Mouse (Mus musculus) MEL (cell line): ENCODE measurements around the gene Artn. TPM values are rescaled to one million over a fixed set of nuclear protein-coding genes. Genes with fewer than 3 reads are reported as not detected.

Experiments
- DNase-seq: peaks from one replicate; pipeline ENCODE4 v3.0.0; 2011; ENCODE audit warnings: low read depth, low spot score
- H3K27ac ChIP-seq: 2 replicates; pipeline ENCODE4 v1.5.1; 2012; ENCODE audit warnings: low read depth, mild to moderate bottlenecking, control low read depth, low read length, moderate library complexity; ENCODE audit not compliant: control insufficient read depth
- H3K27me3 ChIP-seq, 2 experiments: fragments of 150-350 bp in 1 of 2; sonication (generic) in 1 of 2; 2 replicates each; pipeline ENCODE4 v1.6.1; 2012; ENCODE audit warnings: low read length in 2 of 2, mild to moderate bottlenecking in 2 of 2, improper control_type of control experiment in 1 of 2, moderate library complexity in 1 of 2; ENCODE audit not compliant: insufficient read depth in 2 of 2, control insufficient read depth in 1 of 2
- H3K36me3 ChIP-seq, 2 experiments: 2 replicates each; pipeline ENCODE4 v1.6.1; 2012 to 2014; ENCODE audit warnings: low read length in 2 of 2, improper control_type of control experiment in 1 of 2, inconsistent platforms in 1 of 2, mild to moderate bottlenecking in 1 of 2; ENCODE audit not compliant: insufficient read depth in 2 of 2, control insufficient read depth in 1 of 2
- H3K4me1 ChIP-seq, 2 experiments: fragments of 150-350 bp in 1 of 2; sonication (generic) in 1 of 2; 2 replicates each; pipeline ENCODE4 v1.6.1; 2012; ENCODE audit warnings: low read length in 2 of 2, improper control_type of control experiment in 1 of 2, mild to moderate bottlenecking in 1 of 2; ENCODE audit not compliant: insufficient read depth in 2 of 2, control insufficient read depth in 1 of 2
- H3K4me3 ChIP-seq, 2 experiments: fragments of 150-350 bp in 1 of 2; sonication (generic) in 1 of 2; 2 replicates each; pipeline ENCODE4 v1.5.1; 2012; ENCODE audit warnings: low read depth in 2 of 2, low read length in 2 of 2, mild to moderate bottlenecking in 2 of 2, moderate library complexity in 2 of 2, control low read depth in 1 of 2, improper control_type of control experiment in 1 of 2; ENCODE audit not compliant: control insufficient read depth in 1 of 2, insufficient read depth in 1 of 2
- H3K79me2 ChIP-seq: 2 replicates; pipeline ENCODE4 v1.6.1; 2012; ENCODE audit warnings: mild to moderate bottlenecking, low read length, moderate library complexity; ENCODE audit not compliant: control insufficient read depth, poor library complexity, insufficient read depth
- H3K9ac ChIP-seq: 2 replicates; pipeline ENCODE4 v1.6.1; 2012; ENCODE audit warnings: low read depth, mild to moderate bottlenecking, control low read depth, low read length, moderate library complexity; ENCODE audit not compliant: control insufficient read depth, poor library complexity, severe bottlenecking
- H3K9me3 ChIP-seq: fragments of 150-350 bp; sonication (generic); replicated peaks from 2 replicates; pipeline ENCODE4 v1.6.1; 2012; ENCODE audit warnings: mild to moderate bottlenecking, low read length, improper control_type of control experiment, moderate library complexity; ENCODE audit not compliant: insufficient read depth
- BHLHE40 ChIP-seq: IDR thresholded peaks from 2 replicates; pipeline ENCODE4 v1.6.1; 2012; ENCODE audit warnings: low read depth, mild to moderate bottlenecking, inconsistent platforms, low read length, improper control_type of control experiment, borderline replicate concordance
- CHD1 ChIP-seq: IDR thresholded peaks from 2 replicates; pipeline ENCODE4 v1.6.1; 2012; ENCODE audit warnings: low read depth, mild to moderate bottlenecking, inconsistent platforms, low read length, improper control_type of control experiment
- CHD2 ChIP-seq: IDR thresholded peaks from 2 replicates; pipeline ENCODE4 v1.6.1; 2011; ENCODE audit warnings: low read length, improper control_type of control experiment
- CTCF ChIP-seq, 3 experiments: IDR thresholded peaks in 2 of 3; conservative IDR thresholded peaks in 1 of 3; 2 replicates each; pipeline ENCODE4 v1.5.1; 2011 to 2012; ENCODE audit warnings: low read length in 3 of 3, low read depth in 2 of 3, mild to moderate bottlenecking in 2 of 3, improper control_type of control experiment in 1 of 3, inconsistent platforms in 1 of 3, mixed read lengths in 1 of 3, moderate library complexity in 1 of 3; ENCODE audit not compliant: control insufficient read depth in 1 of 3, insufficient read depth in 1 of 3, poor library complexity in 1 of 3, severe bottlenecking in 1 of 3
- ELF1 ChIP-seq: IDR thresholded peaks from 2 replicates; pipeline ENCODE4 v1.6.1; 2014; ENCODE audit warnings: low read depth, mild to moderate bottlenecking, inconsistent platforms, low read length, improper control_type of control experiment, moderate library complexity
- EP300 ChIP-seq, 2 experiments: IDR thresholded peaks; 2 replicates each; pipeline ENCODE4 v1.6.1; 2011; ENCODE audit warnings: improper control_type of control experiment in 2 of 2, low read length in 2 of 2, low read depth in 1 of 2, mild to moderate bottlenecking in 1 of 2
- ETS1 ChIP-seq: IDR thresholded peaks from 2 replicates; pipeline ENCODE4 v1.6.1; 2012; ENCODE audit warnings: low read depth, mild to moderate bottlenecking, inconsistent platforms, low read length, improper control_type of control experiment, moderate library complexity
- GABPA ChIP-seq: IDR thresholded peaks from 2 replicates; pipeline ENCODE4 v1.6.1; 2012; ENCODE audit warnings: low read depth, mild to moderate bottlenecking, inconsistent platforms, low read length, improper control_type of control experiment, moderate library complexity
- GATA1 ChIP-seq: IDR thresholded peaks from 2 replicates; pipeline ENCODE4 v1.6.1; 2011; ENCODE audit warnings: low read depth, low read length, improper control_type of control experiment
- HCFC1 ChIP-seq: IDR thresholded peaks from 2 replicates; pipeline ENCODE4 v1.6.1; 2012; ENCODE audit warnings: low read depth, mild to moderate bottlenecking, inconsistent platforms, low read length, improper control_type of control experiment, moderate library complexity
- JUND ChIP-seq: IDR thresholded peaks from 2 replicates; pipeline ENCODE4 v1.6.1; 2011; ENCODE audit warnings: low read depth, mild to moderate bottlenecking, improper control_type of control experiment, low read length
- KAT2A ChIP-seq: conservative IDR thresholded peaks from 2 replicates; pipeline ENCODE4 v1.6.1; 2012; ENCODE audit warnings: low read depth, low read length, improper control_type of control experiment, inconsistent platforms
- MAFK ChIP-seq: IDR thresholded peaks from 2 replicates; pipeline ENCODE4 v1.6.1; 2011; ENCODE audit warnings: low read depth, mild to moderate bottlenecking, low read length, improper control_type of control experiment, borderline replicate concordance
- MAX ChIP-seq: IDR thresholded peaks from 2 replicates; pipeline ENCODE4 v1.6.1; 2011; ENCODE audit warnings: low read length, improper control_type of control experiment
- MAZ ChIP-seq: IDR thresholded peaks from 2 replicates; pipeline ENCODE4 v1.6.1; 2012; ENCODE audit warnings: low read depth, mild to moderate bottlenecking, inconsistent platforms, low read length, improper control_type of control experiment
- MEF2A ChIP-seq: IDR thresholded peaks from 2 replicates; pipeline ENCODE4 v1.6.1; 2014; ENCODE audit warnings: low read depth, mild to moderate bottlenecking, inconsistent platforms, low read length, improper control_type of control experiment; ENCODE audit not compliant: poor library complexity, insufficient replicate concordance, severe bottlenecking; ENCODE audit errors: extremely low read depth
- MXI1 ChIP-seq: IDR thresholded peaks from 2 replicates; pipeline ENCODE4 v1.6.1; 2011; ENCODE audit warnings: mild to moderate bottlenecking, low read depth, low read length, improper control_type of control experiment
- MYB ChIP-seq: IDR thresholded peaks from 2 replicates; pipeline ENCODE4 v1.6.1; 2011; ENCODE audit warnings: mild to moderate bottlenecking, low read depth, low read length, improper control_type of control experiment
- MYC ChIP-seq: IDR thresholded peaks from 2 replicates; pipeline ENCODE4 v1.6.1; 2011; ENCODE audit warnings: low read depth, mild to moderate bottlenecking, low read length, improper control_type of control experiment, moderate library complexity
- NELFE ChIP-seq: IDR thresholded peaks from 2 replicates; pipeline ENCODE4 v1.6.1; 2011; ENCODE audit warnings: low read depth, low read length, improper control_type of control experiment
- NRF1 ChIP-seq: IDR thresholded peaks from 2 replicates; pipeline ENCODE4 v1.6.1; 2014; ENCODE audit warnings: low read depth, mild to moderate bottlenecking, inconsistent platforms, low read length, improper control_type of control experiment, moderate library complexity; ENCODE audit not compliant: poor library complexity, insufficient read depth, severe bottlenecking
- POLR2A ChIP-seq, 2 experiments: IDR thresholded peaks; 2 replicates each; pipeline ENCODE4 v1.6.1; 2011 to 2012; ENCODE audit warnings: low read length in 2 of 2, mild to moderate bottlenecking in 2 of 2, control low read depth in 1 of 2, improper control_type of control experiment in 1 of 2, low read depth in 1 of 2, moderate library complexity in 1 of 2; ENCODE audit not compliant: control insufficient read depth in 1 of 2, insufficient read depth in 1 of 2, poor library complexity in 1 of 2
- POLR2AphosphoS2 ChIP-seq: IDR thresholded peaks from 2 replicates; pipeline ENCODE4 v1.6.1; 2011; ENCODE audit warnings: low read length, improper control_type of control experiment
- POLR2AphosphoS5 ChIP-seq: IDR thresholded peaks from 2 replicates; pipeline ENCODE4 v1.6.1; 2012; ENCODE audit warnings: low read depth, borderline replicate concordance, mild to moderate bottlenecking, inconsistent platforms, low read length, moderate library complexity, mixed read lengths
- RAD21 ChIP-seq: IDR thresholded peaks from 2 replicates; pipeline ENCODE4 v1.6.1; 2011; ENCODE audit warnings: mild to moderate bottlenecking, low read depth, low read length, improper control_type of control experiment
- RCOR1 ChIP-seq: IDR thresholded peaks from 2 replicates; pipeline ENCODE4 v1.6.1; 2012; ENCODE audit warnings: low read depth, mild to moderate bottlenecking, inconsistent platforms, low read length, improper control_type of control experiment
- SIN3A ChIP-seq: IDR thresholded peaks from 2 replicates; pipeline ENCODE4 v1.6.1; 2012; ENCODE audit warnings: low read length, improper control_type of control experiment, inconsistent platforms
- SMC3 ChIP-seq: IDR thresholded peaks from 2 replicates; pipeline ENCODE4 v1.6.1; 2011; ENCODE audit warnings: low read depth, low read length, improper control_type of control experiment
- TAL1 ChIP-seq: IDR thresholded peaks from 2 replicates; pipeline ENCODE4 v1.6.1; 2012; ENCODE audit warnings: mild to moderate bottlenecking, inconsistent platforms, low read length, moderate library complexity, mixed read lengths
- TBP ChIP-seq: IDR thresholded peaks from 2 replicates; pipeline ENCODE4 v1.8.0; 2011; ENCODE audit warnings: low read depth, low read length, improper control_type of control experiment
- TCF12 ChIP-seq: IDR thresholded peaks from 2 replicates; pipeline ENCODE4 v1.6.1; 2014; ENCODE audit warnings: low read depth, mild to moderate bottlenecking, inconsistent platforms, low read length, improper control_type of control experiment, moderate library complexity
- UBTF ChIP-seq: IDR thresholded peaks from 2 replicates; pipeline ENCODE4 v1.6.1; 2012; ENCODE audit warnings: low read depth, mild to moderate bottlenecking, inconsistent platforms, low read length, improper control_type of control experiment, moderate library complexity, borderline replicate concordance; ENCODE audit not compliant: insufficient read depth
- USF1 ChIP-seq: IDR thresholded peaks from 2 replicates; pipeline ENCODE4 v1.6.1; 2014; ENCODE audit warnings: low read depth, mild to moderate bottlenecking, inconsistent platforms, low read length, improper control_type of control experiment, moderate library complexity
- USF2 ChIP-seq, 2 experiments: IDR thresholded peaks; 2 replicates each; pipeline ENCODE4 v1.6.1; 2011 to 2012; ENCODE audit warnings: improper control_type of control experiment in 2 of 2, low read length in 2 of 2, borderline replicate concordance in 1 of 2, inconsistent platforms in 1 of 2, low read depth in 1 of 2, mild to moderate bottlenecking in 1 of 2; ENCODE audit not compliant: insufficient read depth in 1 of 2
- ZKSCAN1 ChIP-seq: IDR thresholded peaks from 2 replicates; pipeline ENCODE4 v1.6.1; 2012; ENCODE audit warnings: low read depth, mild to moderate bottlenecking, inconsistent platforms, low read length, improper control_type of control experiment, moderate library complexity
- ZMIZ1 ChIP-seq: IDR thresholded peaks from 2 replicates; pipeline ENCODE4 v1.6.1; 2012; ENCODE audit warnings: low read depth, mild to moderate bottlenecking, inconsistent platforms, low read length, improper control_type of control experiment, moderate library complexity
- ZNF384 ChIP-seq: IDR thresholded peaks from 2 replicates; pipeline ENCODE4 v1.6.1; 2012; ENCODE audit warnings: low read depth, mild to moderate bottlenecking, inconsistent platforms, low read length, improper control_type of control experiment
- polyA plus RNA-seq, 2 experiments: library from polyadenylated mRNA; stranded (reverse) in 1 of 2; unstranded in 1 of 2; fragments of >175 nt in 1 of 2; fragments of >200 nt in 1 of 2; gene quantifications; 2 replicates each; pipeline versions ENCODE4 v1.2.1 to v1.2.4; 2012; ENCODE audit warnings: low replicate concordance in 2 of 2, low read depth in 1 of 2; ENCODE audit not compliant: insufficient read length in 2 of 2, insufficient read depth in 1 of 2, missing spikeins in 1 of 2
- total RNA-seq: library from RNA; depleted of rRNA; stranded (reverse); fragments of 300-350 nt; gene quantifications from 2 replicates; pipeline ENCODE4 v1.2.3, GENCODE M21; 2012

Gene Artn
- total and polyA plus RNA-seq, 3 experiments, result 0.08 to 0.21 TPM; not detected in 1

GRCm38 (mm10) chr4:117947493-117947892, 17.9 kb upstream of the Artn start:
- Histone ChIP-seq H3K9me3 (no peaks in the 10 kb centered on the region), H3K36me3 (peaks cover 0 to 15% of the 10 kb centered on the region in 2 experiments; a peak in 2 of 4 replicates), H3K4me3 (peak overlapping the region; percentile 45), H3K9ac (peak overlapping the region; percentile 43), H3K4me1 (peaks cover 12 to 19% of the 10 kb centered on the region in 2 experiments), H3K27ac (peak overlapping the region; percentile 85), H3K79me2 (no peaks in the 10 kb centered on the region), H3K27me3 (no peaks in the 10 kb centered on the region)
- peak; percentile 91 for DNase-seq
- TF ChIP-seq TCF12 (peak; percentile 86), TBP (peak; percentile 63; the same call in 1 of the 2 replicates), RCOR1 (peak; percentile 85), SIN3A (peak; percentile 96), GATA1 (peak; percentile 76), ZMIZ1 (no peak), BHLHE40 (no peak; the same call in 1 of the 2 replicates), NRF1 (no peak), GABPA (no peak), SMC3 (0 out of 2 replicates have a peak, but pooled peaks have one; percentile 16), POLR2AphosphoS5 (no peak), UBTF (no peak), JUND (no peak), MAX (peak; percentile 56; the same call in 1 of the 2 replicates), KAT2A (no peak), TAL1 (peak; percentile 47), MEF2A (no peak), POLR2AphosphoS2 (no peak), HCFC1 (0 out of 2 replicates have a peak, but pooled peaks have one; percentile 50), CTCF (IDR thresholded peaks at IDR 0.05 in 2 of 3, conservative IDR thresholded peaks at IDR 0.05 in 1 of 3; ENCODE audit: control insufficient read depth in 1 of 3, insufficient read depth in 1 of 3, low read depth in 2 of 3, low read length in 3 of 3, poor library complexity in 1 of 3, severe bottlenecking in 1 of 3) (no peak), MYB (peak; percentile 80), ELF1 (0 out of 2 replicates have a peak, but pooled peaks have one; percentile 26), MAZ (0 out of 2 replicates have a peak, but pooled peaks have one; percentile 35), NELFE (no peak), ZKSCAN1 (no peak), MYC (peak; percentile 60; the same call in 1 of the 2 replicates), ZNF384 (no peak), EP300 (IDR thresholded peaks at IDR 0.05; ENCODE audit: low read depth in 1 of 2, low read length in 2 of 2) (peak; percentile 89 to 91), MAFK (no peak), CHD2 (no peak), CHD1 (no peak), RAD21 (no peak; the same call in none of the 2 replicates), MXI1 (peak; percentile 80), USF1 (no peak), POLR2A (IDR thresholded peaks at IDR 0.05; ENCODE audit: control insufficient read depth in 1 of 2, insufficient read depth in 1 of 2, low read depth in 1 of 2, low read length in 2 of 2, poor library complexity in 1 of 2) (no peak), ETS1 (peak; percentile 91), USF2 (IDR thresholded peaks at IDR 0.05; ENCODE audit: borderline replicate concordance in 1 of 2, insufficient read depth in 1 of 2, low read depth in 1 of 2, low read length in 2 of 2) (no peak)
